ENCODE assay signal across 15 mouse cellular contexts in the genomic region with DNA sequence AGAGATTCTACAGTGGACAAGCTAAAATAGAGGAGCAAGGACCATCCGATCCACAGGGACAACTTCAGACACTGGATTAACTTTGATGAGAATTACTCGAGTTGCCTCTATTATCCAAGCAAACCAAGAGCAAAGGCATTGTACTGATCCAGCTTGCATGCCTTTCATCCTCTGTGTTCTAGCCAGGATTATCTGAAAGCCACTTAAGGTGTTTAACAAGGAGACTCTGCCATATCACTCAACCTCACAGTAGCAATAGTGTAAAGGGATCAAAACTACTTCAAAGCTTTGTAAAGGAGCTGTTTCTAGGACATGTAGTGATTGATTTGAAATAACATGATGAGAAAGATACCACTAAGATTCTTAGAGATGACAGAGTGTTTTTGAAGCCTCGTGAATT.
"Had no signal": no experiment of that assay in that cellular context is flagged by ENCODE, and none has a peak within 500 bp of the region (broad histone marks: within the 10 kb centered on the region; RNA-seq: fewer than 3 reads in every experiment).

No protein-coding gene starts in this region.

- H3K4me1 ChIP-seq: neural tube, embryonic 12.5 days; stomach, embryonic 15.5 days had no signal

- H3K4me2 ChIP-seq: liver, embryonic 11.5 days; lung, embryonic 14.5 days; midbrain, embryonic 12.5 days; neural tube, embryonic 12.5 days; stomach, embryonic 15.5 days had no signal

- H3K9me3 ChIP-seq: midbrain, embryonic 12.5 days; neural tube, embryonic 12.5 days; stomach, embryonic 15.5 days had no signal

- H3K4me3 ChIP-seq: midbrain, embryonic 12.5 days; neural tube, embryonic 12.5 days; stomach, embryonic 15.5 days had no signal

- H3K27ac ChIP-seq: liver, embryonic 14.5 days; midbrain, embryonic 12.5 days; neural tube, embryonic 12.5 days; stomach, embryonic 15.5 days; stomach, postnatal 0 days had no signal

- H3K27me3 ChIP-seq: midbrain, embryonic 12.5 days; neural tube, embryonic 12.5 days; stomach, embryonic 15.5 days had no signal

- H3K36me3 ChIP-seq: midbrain, embryonic 12.5 days; neural tube, embryonic 12.5 days; stomach, embryonic 15.5 days had no signal

- H3K9ac ChIP-seq: liver, embryonic 14.5 days; lung, embryonic 14.5 days; midbrain, embryonic 12.5 days; neural tube, embryonic 12.5 days; stomach, embryonic 15.5 days had no signal

- DNase-seq: liver; lung, adult 18-20 months; lung, embryonic 14.5 days; lung, postnatal 10 days; lung, postnatal 4 days; right cerebral cortex, postnatal 14 days; thymus, adult 2 months; thymus, postnatal 25 days; thymus, postnatal 4 days had no signal
